Mouse (Mus musculus) lung, embryonic 14.5 days (tissue): ENCODE data around the gene Acot7. TPM values are rescaled to one million over a fixed set of nuclear protein-coding genes. Genes with fewer than 3 reads are reported as not detected.
A peak's percentile ranks its signal among the peaks of the same experiment; 100 is the strongest.

Source experiments
- ATAC-seq: fragments of 200-750 bp; cut with Nextera tagmentation; 2 replicates; pipeline ENCODE4 v1.8.0; 2017; ENCODE audit warnings: mild to moderate bottlenecking, moderate TSS enrichment, moderate library complexity; ENCODE audit not compliant: insufficient read depth
- DNase-seq: peaks from one replicate; pipeline ENCODE4 v3.0.0-alpha.2; 2015
- H3K27ac ChIP-seq: fragments of 300-500 bp; sonication (generic); 2 replicates; pipeline ENCODE4 v1.5.1; 2014; ENCODE audit warnings: low read depth, mild to moderate bottlenecking, moderate library complexity
- H3K27me3 ChIP-seq: fragments of 300-500 bp; sonication (generic); 2 replicates; pipeline ENCODE4 v1.6.1; 2014; ENCODE audit warnings: low read length, control low read depth; ENCODE audit not compliant: insufficient read depth
- H3K36me3 ChIP-seq: fragments of 300-500 bp; sonication (generic); 2 replicates; pipeline ENCODE4 v1.6.1; 2014; ENCODE audit warnings: control low read depth; ENCODE audit not compliant: insufficient read depth
- H3K4me1 ChIP-seq: fragments of 300-500 bp; sonication (generic); 2 replicates; pipeline ENCODE4 v1.6.1; 2014; ENCODE audit warnings: antibody characterized with exemption, control low read depth; ENCODE audit not compliant: insufficient read depth
- H3K4me2 ChIP-seq: fragments of 300-500 bp; sonication (generic); 2 replicates; pipeline ENCODE4 v1.6.1; 2014; ENCODE audit warnings: mild to moderate bottlenecking
- H3K4me3 ChIP-seq: fragments of 300-500 bp; sonication (generic); 2 replicates; pipeline ENCODE4 v1.5.1; 2014; ENCODE audit warnings: low read depth, low read length
- H3K9ac ChIP-seq: fragments of 300-500 bp; sonication (generic); 2 replicates; pipeline ENCODE4 v1.6.1; 2014
- H3K9me3 ChIP-seq: fragments of 300-500 bp; sonication (generic); 2 replicates; pipeline ENCODE4 v1.6.1; 2016; ENCODE audit warnings: low read depth, low read length, control low read depth
- CTCF ChIP-seq: IDR thresholded peaks from 2 replicates; pipeline ENCODE4 v1.5.1; 2016; ENCODE audit warnings: antibody characterized with exemption, low read depth
- WGBS: fragments of 180-500 bp; shearing (Covaris S2); extraction: QIAGEN DNeasy Blood & Tissue Kit; methylation state at CpG from one replicate; pipeline ENCODE4 v1.1.7; 2014; 5-methylcytosine and 5-hydroxymethylcytosine counted together
- polyA plus RNA-seq: library from polyadenylated mRNA; unstranded; fragments of >200 nt; fragmentation: Nextera tagmentation; extraction: Ambion mirVana; gene quantifications from 2 replicates; pipeline ENCODE4 v1.2.1, GENCODE M21; 2014

The Acot7 gene
- polyA plus RNA-seq, 1 experiment from 2014 or later = 55.8 TPM

GRCm38 (mm10) chr4:152151966-152152544 lies 25.9 kb upstream of the Acot7 start, which contains the start of gene Espn:
Espn (minus strand) TSS chr4:152152371.
- Histone ChIP-seq H3K4me1 (0 out of 2 replicates have a peak, but pooled peaks cover 3% of the 10 kb centered on the region), H3K36me3 (no peaks in the 10 kb centered on the region), H3K4me2 (peak within 1 kb of the TSS; percentile 71), H3K27me3 (peaks cover 48% of the 10 kb centered on the region), H3K9me3 (no peaks in the 10 kb centered on the region), H3K9ac (peak within 1 kb of the TSS; percentile 36), H3K4me3 (peak within 1 kb of the TSS; percentile 38), H3K27ac (no peak within 1 kb of the TSS)
- ATAC-seq (peak; percentile 89), DNase-seq (peak; percentile 80)
- no peak for TF ChIP-seq CTCF
- WGBS = under 1% methylated on average over 52 of the region's 57 CpGs

GRCm38 (mm10) chr4:152153771-152154177 lies 24.2 kb upstream of the Acot7 start:
- H3K9ac ChIP-seq = no peak overlapping the region
- no peaks in the 10 kb centered on the region for H3K36me3 ChIP-seq
- DNase-seq = peak; percentile 94
- peak; percentile 92 for TF ChIP-seq CTCF
- H3K4me1 ChIP-seq = 0 out of 2 replicates have a peak, but pooled peaks cover 3% of the 10 kb centered on the region
- H3K9me3 ChIP-seq = no peaks in the 10 kb centered on the region
- H3K27me3 ChIP-seq = peaks cover 65% of the 10 kb centered on the region
- H3K4me2 ChIP-seq = peak overlapping the region; percentile 50
- ATAC-seq = peak; percentile 29; the same call in 1 of the 2 replicates
- WGBS = 2% methylated on average over 23 of the region's 23 CpGs
- peak overlapping the region; percentile 22 for H3K4me3 ChIP-seq
- no peak overlapping the region for H3K27ac ChIP-seq

- no peaks in the 10 kb centered on the region for H3K9me3 ChIP-seq
- 65% methylated on average over 4 of the region's 4 CpGs for WGBS
- H3K9ac ChIP-seq = no peak overlapping the region
- H3K27ac ChIP-seq = no peak overlapping the region
- H3K4me1 ChIP-seq = 0 out of 2 replicates have a peak, but pooled peaks cover 3% of the 10 kb centered on the region
- TF ChIP-seq CTCF = 0 out of 2 replicates have a peak, but pooled peaks have one; percentile 1
- ATAC-seq (no peak), DNase-seq (no peak)
- H3K4me3 ChIP-seq = no peak overlapping the region
- no peaks in the 10 kb centered on the region for H3K36me3 ChIP-seq
- H3K27me3 ChIP-seq = peaks cover 69% of the 10 kb centered on the region
- no peak overlapping the region for H3K4me2 ChIP-seq
Measured at GRCm38 (mm10) chr4:152155019-152155418, 22.9 kb upstream of the Acot7 start.

- DNase-seq = peak; percentile 62
- no peaks in the 10 kb centered on the region for H3K9me3 ChIP-seq
- H3K36me3 ChIP-seq = no peaks in the 10 kb centered on the region
- peak overlapping the region; percentile 21 for H3K4me3 ChIP-seq
- no peak for ATAC-seq
- no peak overlapping the region for H3K9ac ChIP-seq
- TF ChIP-seq CTCF = peak; percentile 69
- WGBS = 18% methylated on average over 21 of the region's 21 CpGs
- H3K4me1 ChIP-seq = 0 out of 2 replicates have a peak, but pooled peaks cover 3% of the 10 kb centered on the region
- H3K27me3 ChIP-seq = peaks cover 61% of the 10 kb centered on the region
- no peak overlapping the region for H3K27ac ChIP-seq
- H3K4me2 ChIP-seq = peak overlapping the region; percentile 41; the same call in 1 of the 2 replicates
Measured at GRCm38 (mm10) chr4:152157779-152158584, 20.0 kb upstream of the Acot7 start.

GRCm38 (mm10) chr4:152158585-152159284 lies 19.2 kb upstream of the Acot7 start, which contains the start of gene Hes2:
Hes2 (plus strand) TSS chr4:152158867.
- DNase-seq = no peak
- H3K4me2 ChIP-seq = peak within 1 kb of the TSS; percentile 41; the same call in 1 of the 2 replicates
- H3K9ac ChIP-seq = no peak within 1 kb of the TSS
- ATAC-seq = no peak
- no peaks in the 10 kb centered on the region for H3K4me1 ChIP-seq
- H3K27ac ChIP-seq = no peak within 1 kb of the TSS
- WGBS = 4% methylated on average over 35 of the region's 35 CpGs
- H3K4me3 ChIP-seq = peak within 1 kb of the TSS; percentile 21
- TF ChIP-seq CTCF = no peak
- no peaks in the 10 kb centered on the region for H3K36me3 ChIP-seq
- H3K9me3 ChIP-seq = no peaks in the 10 kb centered on the region
- peaks cover 54% of the 10 kb centered on the region for H3K27me3 ChIP-seq

GRCm38 (mm10) chr4:152159285-152159678 lies 18.7 kb upstream of the Acot7 start:
- no peak for TF ChIP-seq CTCF
- Histone ChIP-seq H3K4me3 (0 out of 2 replicates have a peak overlapping the region, but pooled peaks have one; percentile 2), H3K4me2 (peak overlapping the region; percentile 19; the same call in 1 of the 2 replicates), H3K36me3 (no peaks in the 10 kb centered on the region), H3K27ac (no peak overlapping the region), H3K9ac (no peak overlapping the region), H3K27me3 (peaks cover 51% of the 10 kb centered on the region), H3K9me3 (no peaks in the 10 kb centered on the region), H3K4me1 (no peaks in the 10 kb centered on the region)
- no peak for ATAC-seq
- 2% methylated on average over 19 of the region's 19 CpGs for WGBS
- no peak for DNase-seq
